Mouse (Mus musculus): ENCODE measurements around the gene Lama2.

DNA sequence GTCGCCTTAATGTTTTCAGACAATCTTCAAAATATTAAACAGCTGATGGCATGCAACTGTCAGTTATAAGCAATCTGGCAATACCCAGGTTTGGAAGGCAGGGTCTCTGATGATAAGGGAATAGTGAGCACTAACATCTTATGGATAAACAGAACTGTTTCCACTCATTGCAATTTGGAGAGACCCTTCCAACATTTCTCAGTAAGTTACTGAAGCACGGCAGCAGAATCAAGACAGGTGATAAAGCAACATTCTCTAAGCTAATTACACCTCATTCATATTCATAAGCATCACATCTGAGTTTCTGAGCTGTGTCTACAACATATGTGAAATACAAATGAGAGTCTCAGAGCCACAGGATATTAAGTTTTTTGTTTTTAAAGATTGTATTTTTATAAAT is 542.4 kb downstream of the Lama2 start:
- TF ChIP-seq CTCF (IDR thresholded peaks at IDR 0.05; ENCODE audit: extremely low read depth, insufficient read depth, insufficient read length, insufficient replicate concordance) (no peak), POLR2A (IDR thresholded peaks at IDR 0.05; ENCODE audit: low read depth, low read length) (no peak)

Measured in spleen, adult 2 months (tissue).